Mouse (Mus musculus): ENCODE measurements around the gene Fabp3. TPM values are rescaled to one million over a fixed set of nuclear protein-coding genes. Genes with fewer than 3 reads are reported as not detected.

Gene Fabp3
- polyA plus RNA-seq, 1 experiment, result 222 TPM

DNA sequence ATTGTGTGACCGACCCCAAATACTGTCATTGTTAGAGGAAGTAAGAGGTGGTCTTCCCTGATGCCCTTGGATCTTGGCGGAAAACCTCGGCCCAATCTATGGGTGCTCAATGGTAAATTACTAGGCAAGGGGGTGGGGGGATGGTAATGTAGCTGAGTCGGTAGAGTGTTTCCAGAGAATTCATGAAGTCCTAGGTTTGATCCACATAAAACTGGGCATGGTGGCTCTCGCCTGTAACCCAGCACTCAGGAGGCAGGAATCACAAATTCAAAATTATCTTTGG is 32.6 kb upstream of the Fabp3 start:
- H3K36me3 ChIP-seq (ENCODE audit: control insufficient read depth, insufficient read depth, low read length), result no peaks in the 10 kb centered on the region
- H3K4me1 ChIP-seq (replicated peaks; ENCODE audit: control insufficient read depth, insufficient read depth, low read length), result no peaks in the 10 kb centered on the region
- no peak for TF ChIP-seq CTCF (IDR thresholded peaks at IDR 0.05; ENCODE audit: borderline replicate concordance, control insufficient read depth, extremely low read depth, insufficient read depth, low read length, poor library complexity)
- no peak for TF ChIP-seq POLR2A (IDR thresholded peaks at IDR 0.05; ENCODE audit: control insufficient read depth, extremely low read depth, insufficient read depth, low read length, poor library complexity)
- WGBS, result 64% methylated on average over 5 of the region's 5 CpGs
- no peak overlapping the region for H3K27ac ChIP-seq (ENCODE audit: control insufficient read depth, insufficient read depth, low read length)
- H3K27me3 ChIP-seq (ENCODE audit: control insufficient read depth, insufficient read depth, low read length), result peaks cover 19% of the 10 kb centered on the region
- DNase-seq, result no peak
- H3K4me3 ChIP-seq (ENCODE audit: control insufficient read depth, insufficient read depth, low read length), result no peak overlapping the region

- Histone ChIP-seq H3K36me3 (ENCODE audit: control insufficient read depth, insufficient read depth, low read length) (no peaks in the 10 kb centered on the region), H3K27ac (ENCODE audit: control insufficient read depth, insufficient read depth, low read length) (no peak overlapping the region), H3K4me3 (ENCODE audit: control insufficient read depth, insufficient read depth, low read length) (no peak overlapping the region), H3K27me3 (ENCODE audit: control insufficient read depth, insufficient read depth, low read length) (peaks cover 19% of the 10 kb centered on the region), H3K4me1 (replicated peaks; ENCODE audit: control insufficient read depth, insufficient read depth, low read length) (no peaks in the 10 kb centered on the region)
- no peak for DNase-seq
- 33% methylated on average over 7 of the region's 7 CpGs for WGBS
- TF ChIP-seq POLR2A (IDR thresholded peaks at IDR 0.05; ENCODE audit: control insufficient read depth, extremely low read depth, insufficient read depth, low read length, poor library complexity) (no peak), CTCF (IDR thresholded peaks at IDR 0.05; ENCODE audit: borderline replicate concordance, control insufficient read depth, extremely low read depth, insufficient read depth, low read length, poor library complexity) (no peak)
Observed at GRCm38 (mm10) chr4:130276573-130277176, 31.7 kb upstream of the Fabp3 start.

DNA sequence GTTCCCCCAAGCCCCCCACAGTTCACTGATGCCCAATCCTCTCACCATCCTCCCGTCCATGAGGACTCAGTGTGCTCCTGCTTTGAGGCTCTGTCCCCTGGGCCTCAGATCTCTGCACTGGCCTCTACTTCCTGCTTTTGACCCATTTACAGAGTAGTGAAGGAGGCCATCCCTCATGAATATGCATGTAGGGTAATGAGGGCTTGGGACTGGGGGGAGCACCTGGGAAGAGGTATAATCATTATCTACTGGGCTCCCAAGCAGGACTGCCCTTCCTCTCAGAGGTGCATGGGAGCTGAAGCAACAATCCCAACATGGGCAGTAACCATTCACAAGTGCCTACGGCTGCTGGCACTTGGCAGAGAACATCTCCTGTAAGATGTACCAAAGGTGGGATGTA is 29.3 kb upstream of the Fabp3 start, which contains the start of gene Serinc2:
Serinc2 (minus strand) TSS at position 101 of the 400 bp plus-strand sequence.
- Histone ChIP-seq H3K4me3 (ENCODE audit: control insufficient read depth, insufficient read depth, low read length) (no peak within 1 kb of the TSS), H3K4me1 (replicated peaks; ENCODE audit: control insufficient read depth, insufficient read depth, low read length) (no peaks in the 10 kb centered on the region), H3K36me3 (ENCODE audit: control insufficient read depth, insufficient read depth, low read length) (no peaks in the 10 kb centered on the region), H3K27ac (ENCODE audit: control insufficient read depth, insufficient read depth, low read length) (no peak within 1 kb of the TSS), H3K27me3 (ENCODE audit: control insufficient read depth, insufficient read depth, low read length) (peaks cover 13% of the 10 kb centered on the region)
- DNase-seq, result no peak
- WGBS, result 83% methylated on average over 2 of the region's 2 CpGs
- TF ChIP-seq POLR2A (IDR thresholded peaks at IDR 0.05; ENCODE audit: control insufficient read depth, extremely low read depth, insufficient read depth, low read length, poor library complexity) (no peak), CTCF (IDR thresholded peaks at IDR 0.05; ENCODE audit: borderline replicate concordance, control insufficient read depth, extremely low read depth, insufficient read depth, low read length, poor library complexity) (no peak)

GRCm38 (mm10) chr4:130282856-130283255 is 25.5 kb upstream of the Fabp3 start:
- TF ChIP-seq CTCF (IDR thresholded peaks at IDR 0.05; ENCODE audit: borderline replicate concordance, control insufficient read depth, extremely low read depth, insufficient read depth, low read length, poor library complexity), result no peak
- no peak for TF ChIP-seq POLR2A (IDR thresholded peaks at IDR 0.05; ENCODE audit: control insufficient read depth, extremely low read depth, insufficient read depth, low read length, poor library complexity)
- no peak for DNase-seq
- Histone ChIP-seq H3K27me3 (ENCODE audit: control insufficient read depth, insufficient read depth, low read length) (no peaks in the 10 kb centered on the region; the same call in 1 of the 2 replicates), H3K4me3 (ENCODE audit: control insufficient read depth, insufficient read depth, low read length) (no peak overlapping the region), H3K27ac (ENCODE audit: control insufficient read depth, insufficient read depth, low read length) (no peak overlapping the region), H3K36me3 (ENCODE audit: control insufficient read depth, insufficient read depth, low read length) (no peaks in the 10 kb centered on the region), H3K4me1 (replicated peaks; ENCODE audit: control insufficient read depth, insufficient read depth, low read length) (no peaks in the 10 kb centered on the region)
- 78% methylated on average over 5 of the region's 5 CpGs for WGBS

- Histone ChIP-seq H3K4me3 (ENCODE audit: control insufficient read depth, insufficient read depth, low read length) (no peak overlapping the region), H3K4me1 (replicated peaks; ENCODE audit: control insufficient read depth, insufficient read depth, low read length) (no peaks in the 10 kb centered on the region), H3K27me3 (ENCODE audit: control insufficient read depth, insufficient read depth, low read length) (no peaks in the 10 kb centered on the region; the same call in 1 of the 2 replicates), H3K27ac (ENCODE audit: control insufficient read depth, insufficient read depth, low read length) (no peak overlapping the region), H3K36me3 (ENCODE audit: control insufficient read depth, insufficient read depth, low read length) (no peaks in the 10 kb centered on the region)
- 7% methylated on average over 9 of the region's 9 CpGs for WGBS
- TF ChIP-seq POLR2A (IDR thresholded peaks at IDR 0.05; ENCODE audit: control insufficient read depth, extremely low read depth, insufficient read depth, low read length, poor library complexity) (no peak), CTCF (IDR thresholded peaks at IDR 0.05; ENCODE audit: borderline replicate concordance, control insufficient read depth, extremely low read depth, insufficient read depth, low read length, poor library complexity) (no peak)
- DNase-seq, result no peak
Observed at GRCm38 (mm10) chr4:130283826-130284225, 24.6 kb upstream of the Fabp3 start.

DNA sequence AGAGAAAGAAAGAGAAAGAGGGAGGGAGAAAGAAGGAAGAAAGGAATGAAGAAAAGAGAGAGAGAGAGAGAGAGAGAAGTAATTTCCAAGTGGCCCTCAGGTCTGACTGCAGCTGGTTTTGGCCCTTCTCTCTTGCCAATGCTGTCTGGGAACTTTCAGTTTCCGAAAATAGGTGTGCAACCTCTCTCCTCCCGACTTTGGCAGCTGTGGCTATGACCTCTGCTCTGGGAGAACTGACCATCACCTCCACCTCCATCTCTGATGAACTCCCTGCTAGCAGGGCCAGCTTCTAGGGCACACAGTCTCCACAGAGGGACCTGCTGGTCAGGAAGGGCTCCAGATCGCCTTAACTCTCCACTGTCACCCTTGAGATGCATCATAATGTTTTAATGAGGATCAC is 21.9 kb upstream of the Fabp3 start:
- no peak overlapping the region for H3K27ac ChIP-seq (ENCODE audit: control insufficient read depth, insufficient read depth, low read length)
- DNase-seq, result no peak
- TF ChIP-seq POLR2A (IDR thresholded peaks at IDR 0.05; ENCODE audit: control insufficient read depth, extremely low read depth, insufficient read depth, low read length, poor library complexity) (no peak), CTCF (IDR thresholded peaks at IDR 0.05; ENCODE audit: borderline replicate concordance, control insufficient read depth, extremely low read depth, insufficient read depth, low read length, poor library complexity) (no peak)
- no peaks in the 10 kb centered on the region for H3K36me3 ChIP-seq (ENCODE audit: control insufficient read depth, insufficient read depth, low read length)
- H3K4me3 ChIP-seq (ENCODE audit: control insufficient read depth, insufficient read depth, low read length), result no peak overlapping the region
- H3K27me3 ChIP-seq (ENCODE audit: control insufficient read depth, insufficient read depth, low read length), result no peaks in the 10 kb centered on the region; the same call in 1 of the 2 replicates
- no peaks in the 10 kb centered on the region for H3K4me1 ChIP-seq (replicated peaks; ENCODE audit: control insufficient read depth, insufficient read depth, low read length)
- 43% methylated on average over 3 of the region's 3 CpGs for WGBS

GRCm38 (mm10) chr4:130289824-130290223 is 18.6 kb upstream of the Fabp3 start:
- 48% methylated on average over 3 of the region's 3 CpGs for WGBS
- Histone ChIP-seq H3K27me3 (ENCODE audit: control insufficient read depth, insufficient read depth, low read length) (no peaks in the 10 kb centered on the region; the same call in 1 of the 2 replicates), H3K36me3 (ENCODE audit: control insufficient read depth, insufficient read depth, low read length) (no peaks in the 10 kb centered on the region), H3K27ac (ENCODE audit: control insufficient read depth, insufficient read depth, low read length) (no peak overlapping the region), H3K4me1 (replicated peaks; ENCODE audit: control insufficient read depth, insufficient read depth, low read length) (no peaks in the 10 kb centered on the region), H3K4me3 (ENCODE audit: control insufficient read depth, insufficient read depth, low read length) (no peak overlapping the region)
- DNase-seq, result no peak
- no peak for TF ChIP-seq POLR2A (IDR thresholded peaks at IDR 0.05; ENCODE audit: control insufficient read depth, extremely low read depth, insufficient read depth, low read length, poor library complexity)
- TF ChIP-seq CTCF (IDR thresholded peaks at IDR 0.05; ENCODE audit: borderline replicate concordance, control insufficient read depth, extremely low read depth, insufficient read depth, low read length, poor library complexity), result no peak
